Mouse (Mus musculus) bone marrow, adult 2 months (tissue): ENCODE data around the gene Cox7a2l.

Experiments
- CTCF ChIP-seq: fragments of 200-500 bp; IDR thresholded peaks from 2 replicates; pipeline ENCODE4 v1.5.1; 2011; ENCODE audit warnings: low read length, control low read depth; ENCODE audit not compliant: control insufficient read depth, insufficient read depth
- POLR2A ChIP-seq: fragments of 200-500 bp; IDR thresholded peaks from 2 replicates; pipeline ENCODE4 v1.6.1; 2011; ENCODE audit warnings: low read depth, mild to moderate bottlenecking, control low read depth, low read length, borderline replicate concordance; ENCODE audit not compliant: control insufficient read depth

DNA sequence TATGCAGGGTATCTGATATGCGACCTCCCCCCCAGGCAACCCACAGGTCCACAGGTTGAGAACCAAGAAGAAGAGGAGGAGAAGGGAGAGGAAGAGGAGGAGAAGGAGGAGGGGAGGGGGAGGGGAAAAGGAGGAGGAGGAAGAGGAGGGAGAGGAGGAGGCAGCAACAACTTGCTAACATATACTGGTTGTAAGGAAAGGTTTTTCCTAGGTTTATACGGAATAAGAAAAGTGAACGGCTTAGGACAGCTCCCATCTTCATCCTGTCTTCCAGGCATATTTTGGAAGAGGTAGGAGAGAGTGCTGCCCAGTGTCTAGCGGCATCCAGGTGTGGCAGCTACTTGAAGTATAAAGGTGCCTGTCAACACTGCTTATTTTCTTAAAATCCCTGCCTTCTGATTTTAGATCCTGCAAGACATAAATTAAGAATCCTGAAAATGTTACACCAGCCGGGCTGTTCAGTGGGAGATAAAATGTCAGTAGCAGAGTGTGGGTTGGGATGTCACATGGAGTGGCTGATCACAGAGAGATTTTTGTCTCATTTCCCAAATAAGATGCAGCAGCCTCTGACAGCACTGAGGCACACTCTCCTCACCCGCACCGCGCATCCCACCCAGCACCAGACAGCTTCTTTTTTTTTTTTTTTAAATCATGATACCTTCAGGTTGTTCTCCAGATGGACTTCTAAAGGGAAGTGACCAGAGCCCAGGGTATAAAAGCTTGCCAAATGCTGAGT, at the start of gene Cox7a2l:
- TF ChIP-seq CTCF, result no peak
- TF ChIP-seq POLR2A, result no peak
